ENCODE assay signal across 20 mouse cellular contexts in genomic region chr15:72373041-72373440, GRCm38 (mm10).
DNase-seq lines count a peak whose midpoint lies in the region; ATAC-seq lines count a peak whose summit lies in the region.
"Had no signal": no experiment of that assay in that cellular context is flagged by ENCODE, and none has a peak within 500 bp of the region (broad histone marks: within the 10 kb centered on the region; RNA-seq: fewer than 3 reads in every experiment).

No protein-coding gene starts in this region.

- no peaks in the 10 kb centered on the region for H3K36me3 ChIP-seq in megakaryocyte, embryonic 14.5 days (replicated peaks; ENCODE audit: low read length)
- H3K36me3 ChIP-seq: G1E had no signal

- peak; percentile 55 to 66 for DNase-seq in cerebellum, postnatal 10 days
- no peak for DNase-seq in cerebellum, adult 11-12 months
- peak; percentile 62 for DNase-seq in cerebellum, postnatal 14 days
- DNase-seq in cerebellum, postnatal 36 days, result no peak
- DNase-seq in cerebellum, postnatal 25 days, result peak; percentile 15 to 42
- DNase-seq in cerebellum, adult 18-20 months, result no peak
- DNase-seq: adrenal gland, adult 2 months; adrenal gland, adult 8-10 months; adrenal gland, postnatal 10 days; adrenal gland, postnatal 14 days; adrenal gland, postnatal 25 days; adrenal gland, postnatal 36 days; B cell, adult 2 months; cerebellum, adult 11 months had no signal

- H3K9me3 ChIP-seq in megakaryocyte, embryonic 14.5 days, result 0 out of 2 replicates have a peak, but pooled peaks cover 4% of the 10 kb centered on the region

- peaks cover 2% of the 10 kb centered on the region for H3K27me3 ChIP-seq in megakaryocyte, embryonic 14.5 days (replicated peaks)
- H3K27me3 ChIP-seq: Patski had no signal

- no peak for ATAC-seq in megakaryocyte, adult 5-6 weeks (ENCODE audit: poor library complexity, severe bottlenecking)
- ATAC-seq: activated CD4-positive, CD25-positive, alpha-beta regulatory T cell, adult 4 months; CD4-positive, CD25-positive, alpha-beta regulatory T cell, adult 4 months; Patski had no signal

- no peaks in the 10 kb centered on the region for H3K4me1 ChIP-seq in megakaryocyte, embryonic 14.5 days

- H3K4me3 ChIP-seq in megakaryocyte, embryonic 14.5 days (replicated peaks), result peak overlapping the region; percentile 38

Comparison
In these comparisons a context has a peak if more than half of its experiments do, and no peak if none do; other contexts are left out.
1. DNase-seq: peak in cerebellum, postnatal 10 days (2 of 2), cerebellum, postnatal 14 days (2 of 2) and cerebellum, postnatal 25 days (2 of 2); none in cerebellum, adult 11-12 months (single experiment), cerebellum, postnatal 36 days (0 of 2) and cerebellum, adult 18-20 months (0 of 2).